Mouse (Mus musculus) CH12.LX (cell line): ENCODE results near the gene Gsg1. TPM values are rescaled to one million over a fixed set of nuclear protein-coding genes. Genes with fewer than 3 reads are reported as not detected.
A peak's percentile ranks its signal among the peaks of the same experiment; 100 is the strongest.

Source experiments
- DNase-seq: peaks from one replicate; pipeline ENCODE4 v3.0.0-alpha.2; 2013; ENCODE audit errors: extremely low read depth
- H3K27ac ChIP-seq: 2 replicates; pipeline ENCODE4 v1.5.1; 2012; ENCODE audit warnings: low read depth, mild to moderate bottlenecking, control low read depth, moderate library complexity; ENCODE audit not compliant: insufficient read depth
- H3K27me3 ChIP-seq: replicated peaks from 2 replicates; pipeline ENCODE3; 2012; ENCODE audit warnings: inconsistent platforms
- H3K36me3 ChIP-seq, 2 experiments: replicated peaks in 1 of 2; 2 replicates each; pipeline versions ENCODE3 to v1.6.1; 2012; ENCODE audit warnings: inconsistent platforms in 1 of 2, low read length in 1 of 2, mild to moderate bottlenecking in 1 of 2, mixed read lengths in 1 of 2, moderate library complexity in 1 of 2; ENCODE audit not compliant: control insufficient read depth in 1 of 2, insufficient read depth in 1 of 2
- H3K4me1 ChIP-seq, 2 experiments: 2 replicates each; pipeline ENCODE4 v1.6.1; 2012; ENCODE audit warnings: inconsistent platforms in 1 of 2, moderate library complexity in 1 of 2; ENCODE audit not compliant: insufficient read depth in 2 of 2, control insufficient read depth in 1 of 2
- H3K4me2 ChIP-seq: 2 replicates; pipeline ENCODE4 v1.6.1; 2012; ENCODE audit warnings: low read depth, mild to moderate bottlenecking, control low read depth; ENCODE audit not compliant: poor library complexity, insufficient read depth, severe bottlenecking
- H3K4me3 ChIP-seq, 3 experiments: fragments of 150-350 bp in 1 of 3; sonication (generic) in 1 of 3; replicated peaks in 1 of 3; 2 replicates each; pipeline versions ENCODE3 to v1.5.1; 2011 to 2012; ENCODE audit warnings: low read depth in 2 of 3, low read length in 2 of 3, mild to moderate bottlenecking in 2 of 3, moderate library complexity in 2 of 3, control low read depth in 1 of 3, improper control_type of control experiment in 1 of 3, inconsistent platforms in 1 of 3, mixed read lengths in 1 of 3; ENCODE audit not compliant: poor library complexity in 1 of 3
- H3K79me2 ChIP-seq: replicated peaks from 2 replicates; pipeline ENCODE4 v1.6.1; 2012; ENCODE audit warnings: mild to moderate bottlenecking, moderate library complexity; ENCODE audit not compliant: control insufficient read depth, poor library complexity, insufficient read depth, severe bottlenecking; ENCODE audit errors: extremely low read depth
- H3K9ac ChIP-seq: 2 replicates; pipeline ENCODE4 v1.6.1; 2012; ENCODE audit warnings: low read depth, mild to moderate bottlenecking, control low read depth, moderate library complexity; ENCODE audit not compliant: insufficient read depth
- H3K9me3 ChIP-seq: replicated peaks from 2 replicates; pipeline ENCODE3; 2012; ENCODE audit warnings: low read length, inconsistent platforms, mixed read lengths
- BHLHE40 ChIP-seq: IDR thresholded peaks from 2 replicates; pipeline ENCODE4 v1.6.1; 2011; ENCODE audit warnings: mild to moderate bottlenecking, low read depth, low read length, improper control_type of control experiment
- CHD1 ChIP-seq: IDR thresholded peaks from 2 replicates; pipeline ENCODE4 v1.6.1; 2012; ENCODE audit warnings: low read depth, low read length, improper control_type of control experiment, inconsistent platforms
- CHD2 ChIP-seq: IDR thresholded peaks from 2 replicates; pipeline ENCODE4 v1.6.1; 2011; ENCODE audit warnings: low read length, improper control_type of control experiment
- CTCF ChIP-seq, 2 experiments: IDR thresholded peaks in 1 of 2; conservative IDR thresholded peaks in 1 of 2; 2 replicates each; pipeline ENCODE4 v1.5.1; 2011 to 2012; ENCODE audit warnings: low read depth in 2 of 2, low read length in 2 of 2, improper control_type of control experiment in 1 of 2, inconsistent platforms in 1 of 2, mild to moderate bottlenecking in 1 of 2, moderate library complexity in 1 of 2
- E2F4 ChIP-seq: IDR thresholded peaks from 2 replicates; pipeline ENCODE4 v1.6.1; 2011; ENCODE audit warnings: low read depth, low read length, improper control_type of control experiment; ENCODE audit not compliant: insufficient replicate concordance
- EP300 ChIP-seq: IDR thresholded peaks from 2 replicates; pipeline ENCODE4 v1.6.1; 2011; ENCODE audit warnings: low read length, improper control_type of control experiment
- ETS1 ChIP-seq: conservative IDR thresholded peaks from 2 replicates; pipeline ENCODE4 v1.6.1; 2012; ENCODE audit warnings: low read depth, mild to moderate bottlenecking, inconsistent platforms, low read length, improper control_type of control experiment, moderate library complexity
- GABPA ChIP-seq: IDR thresholded peaks from 2 replicates; pipeline ENCODE4 v1.6.1; 2012; ENCODE audit warnings: low read depth, low read length, improper control_type of control experiment, inconsistent platforms; ENCODE audit not compliant: insufficient replicate concordance
- HCFC1 ChIP-seq: IDR thresholded peaks from 2 replicates; pipeline ENCODE4 v1.6.1; 2012; ENCODE audit warnings: low read depth, mild to moderate bottlenecking, inconsistent platforms, low read length, improper control_type of control experiment
- JUN ChIP-seq: IDR thresholded peaks from 2 replicates; pipeline ENCODE4 v1.6.1; 2011; ENCODE audit warnings: low read depth, mild to moderate bottlenecking, low read length, improper control_type of control experiment, moderate library complexity; ENCODE audit not compliant: insufficient read depth
- MAFK ChIP-seq: IDR thresholded peaks from 2 replicates; pipeline ENCODE4 v1.6.1; 2011; ENCODE audit warnings: low read length, improper control_type of control experiment; ENCODE audit not compliant: insufficient replicate concordance
- MAX ChIP-seq: IDR thresholded peaks from 2 replicates; pipeline ENCODE4 v1.6.1; 2011; ENCODE audit warnings: low read length, improper control_type of control experiment
- MAZ ChIP-seq: IDR thresholded peaks from 2 replicates; pipeline ENCODE4 v1.6.1; 2012; ENCODE audit warnings: low read depth, mild to moderate bottlenecking, inconsistent platforms, low read length, improper control_type of control experiment, moderate library complexity
- NELFE ChIP-seq: IDR thresholded peaks from 2 replicates; pipeline ENCODE4 v1.6.1; 2011; ENCODE audit warnings: low read depth, low read length, improper control_type of control experiment
- PAX5 ChIP-seq: IDR thresholded peaks from 2 replicates; pipeline ENCODE4 v1.6.1; 2012; ENCODE audit warnings: low read length, inconsistent platforms, mixed read lengths
- POLR2A ChIP-seq: IDR thresholded peaks from 2 replicates; pipeline ENCODE4 v1.6.1; 2011; ENCODE audit warnings: low read depth, mild to moderate bottlenecking, improper control_type of control experiment, low read length
- POLR2AphosphoS2 ChIP-seq: IDR thresholded peaks from 2 replicates; pipeline ENCODE4 v1.6.1; 2011; ENCODE audit warnings: low read depth, low read length, improper control_type of control experiment
- RCOR1 ChIP-seq: conservative IDR thresholded peaks from 2 replicates; pipeline ENCODE4 v1.6.1; 2012; ENCODE audit warnings: low read depth, mild to moderate bottlenecking, inconsistent platforms, low read length, improper control_type of control experiment
- TBP ChIP-seq: conservative IDR thresholded peaks from 2 replicates; pipeline ENCODE4 v1.6.1; 2011; ENCODE audit warnings: low read depth, low read length, improper control_type of control experiment
- TCF12 ChIP-seq: IDR thresholded peaks from 2 replicates; pipeline ENCODE4 v1.6.1; 2014; ENCODE audit warnings: low read depth, mild to moderate bottlenecking, inconsistent platforms, low read length, improper control_type of control experiment
- UBTF ChIP-seq: IDR thresholded peaks from 2 replicates; pipeline ENCODE4 v1.6.1; 2012; ENCODE audit warnings: low read depth, mild to moderate bottlenecking, inconsistent platforms, low read length, improper control_type of control experiment, moderate library complexity
- USF2 ChIP-seq: conservative IDR thresholded peaks from 2 replicates; pipeline ENCODE4 v1.6.1; 2011; ENCODE audit warnings: low read depth, low read length, improper control_type of control experiment
- ZC3H11A ChIP-seq: IDR thresholded peaks from 2 replicates; pipeline ENCODE4 v1.6.1; 2012; ENCODE audit warnings: low read depth, mild to moderate bottlenecking, inconsistent platforms, low read length, improper control_type of control experiment
- dilution Hi-C: fragments of 300-500 bp; cut with MboI; formaldehyde crosslinking; loops from 2 replicates; pipeline ENCODE4 v1.14.3; 2020; ENCODE audit warnings: low sequenced_read_pairs; ENCODE audit not compliant: extremely low pct_unique_long_range_greater_than_20kb, extremely low pct_ligation_motif_present
- in situ Hi-C: fragments of 300-500 bp; cut with MboI; formaldehyde crosslinking; loops from 3 replicates; pipeline ENCODE4 v1.14.3; 2019; ENCODE audit warnings: low sequenced_read_pairs, low pct_ligation_motif_present, low pct_unique_long_range_greater_than_20kb, mixed read lengths
- polyA plus RNA-seq: library from polyadenylated mRNA; unstranded; fragments of >175 nt; gene quantifications from 2 replicates; pipeline ENCODE4 v1.2.1, GENCODE M21; 2012; ENCODE audit warnings: low read depth; ENCODE audit not compliant: insufficient read length
- total RNA-seq, 2 experiments: library from RNA; depleted of rRNA; stranded (reverse); fragments of 300-350 nt in 1 of 2; fragments of >200 nt in 1 of 2; gene quantifications; 2 replicates each; pipeline ENCODE4 v1.2.3; 2012 to 2014

Gene Gsg1
- total and polyA plus RNA-seq, 3 experiments, result not detected

DNA sequence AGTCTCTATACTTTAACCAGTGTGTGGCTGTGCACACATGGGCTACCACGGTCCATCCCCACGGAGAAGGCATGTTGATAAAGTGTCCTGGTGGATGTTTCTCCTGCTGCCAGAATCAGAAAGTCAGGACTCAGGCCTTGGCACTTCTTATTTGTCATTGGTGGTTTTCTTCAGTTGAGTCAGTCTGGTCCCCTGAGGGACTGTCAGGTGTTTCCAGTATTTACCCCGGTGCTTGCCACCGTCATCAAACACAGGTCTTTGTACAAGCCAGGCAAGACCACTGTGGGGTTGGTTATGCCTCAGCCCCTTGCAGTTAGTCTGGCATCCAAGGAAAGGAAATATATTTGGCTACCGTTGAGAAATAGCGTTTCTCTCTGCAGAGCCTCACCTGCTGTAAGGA is 23.6 kb downstream of the Gsg1 start (continued):
- TF ChIP-seq POLR2AphosphoS2 (no peak), TBP (no peak), MAFK (no peak), POLR2A (no peak), HCFC1 (no peak), ZC3H11A (no peak), EP300 (peak; percentile 75), TCF12 (0 out of 2 replicates have a peak, but pooled peaks have one; percentile 16), CHD1 (no peak)
- TF ChIP-seq, all 38 proteins: peak for 5

GRCm38 (mm10) chr6:135228465-135228941 is 25.6 kb downstream of the Gsg1 start:
- Histone ChIP-seq H3K4me3 (no peak overlapping the region), H3K4me1 (peaks cover 5 to 42% of the 10 kb centered on the region in 2 experiments)
- TF ChIP-seq ETS1, result no peak
- no peak for TF ChIP-seq CHD2
- no peak for TF ChIP-seq BHLHE40
- TF ChIP-seq TCF12, result no peak
- no peak for TF ChIP-seq TBP
- no peak for TF ChIP-seq JUN
- TF ChIP-seq GABPA, result no peak
- TF ChIP-seq MAX, result no peak
- no peak for TF ChIP-seq E2F4
- no peak for TF ChIP-seq PAX5
- TF ChIP-seq USF2, result no peak
- no peak for TF ChIP-seq CTCF (conservative IDR thresholded peaks at IDR 0.05 in 1 of 2, IDR thresholded peaks at IDR 0.05 in 1 of 2; ENCODE audit: low read depth in 2 of 2, low read length in 2 of 2)
- no peak for TF ChIP-seq POLR2A
- no peak for TF ChIP-seq NELFE
- no peak for TF ChIP-seq MAZ
- TF ChIP-seq RCOR1, result no peak
- TF ChIP-seq UBTF, result no peak
- TF ChIP-seq, all 38 proteins: peak for 0
- Histone ChIP-seq H3K27me3 (no peaks in the 10 kb centered on the region), H3K9me3 (no peaks in the 10 kb centered on the region), H3K27ac (no peak overlapping the region), H3K79me2 (no peaks in the 10 kb centered on the region), H3K9ac (no peak overlapping the region), H3K36me3 (no peaks in the 10 kb centered on the region), H3K4me2 (no peak overlapping the region)
- peak; percentile 59 for DNase-seq
- in situ Hi-C loops, result no loop called here
- dilution Hi-C loops, result no loop called here
